Mouse (Mus musculus) heart, postnatal 10 days (tissue): ENCODE measurements around the gene Tanc2. TPM values are rescaled to one million over a fixed set of nuclear protein-coding genes. Genes with fewer than 3 reads are reported as not detected.
A peak's percentile ranks its signal among the peaks of the same experiment; 100 is the strongest.

Experiments used
- DNase-seq, 2 experiments: peaks; one replicate each; pipeline ENCODE4 v3.0.0; 2021
- intact Hi-C: fragments of 180-260 bp; cut with DNase I; formaldehyde crosslinking; loops from one replicate; pipeline ENCODE4 v1.15.1; 2025
- total RNA-seq, 2 experiments: library from RNA; stranded (reverse); gene quantifications; 2 replicates each; pipeline ENCODE4 v1.2.3; 2021

Tanc2 gene
- total RNA-seq, 2 experiments from 2014 or later, result 34.6 to 35.5 TPM

GRCm38 (mm10) chr11:105950519-105950918 lies 360.7 kb downstream of the Tanc2 start:
- no peak for DNase-seq
- intact Hi-C loops, result no loop called here

DNA sequence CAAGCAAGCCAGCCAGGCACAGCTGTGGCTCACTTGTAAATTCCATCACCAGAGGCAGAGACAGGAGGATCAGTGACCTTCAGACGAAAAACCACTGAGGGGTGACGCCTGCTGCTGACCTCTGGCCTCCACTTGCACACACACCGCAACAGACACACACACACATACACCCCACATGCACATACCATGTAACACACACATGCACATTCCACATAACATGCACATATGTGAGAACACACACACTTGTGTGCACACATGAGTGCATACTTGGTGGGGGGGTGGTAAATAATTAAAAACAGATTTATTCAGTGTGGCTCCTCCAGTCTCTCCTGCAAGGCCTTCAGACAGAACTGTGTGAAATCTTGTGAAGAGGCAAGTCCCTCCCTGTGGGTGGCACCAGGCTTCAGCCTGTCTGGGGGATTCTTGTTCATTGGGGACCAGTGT lies 361.8 kb downstream of the Tanc2 start:
- DNase-seq, result no peak
- intact Hi-C loops, result no loop called here

- intact Hi-C loops, result no loop called here
- DNase-seq, result no peak
Observed at GRCm38 (mm10) chr11:105952111-105952510, 362.3 kb downstream of the Tanc2 start.

DNA sequence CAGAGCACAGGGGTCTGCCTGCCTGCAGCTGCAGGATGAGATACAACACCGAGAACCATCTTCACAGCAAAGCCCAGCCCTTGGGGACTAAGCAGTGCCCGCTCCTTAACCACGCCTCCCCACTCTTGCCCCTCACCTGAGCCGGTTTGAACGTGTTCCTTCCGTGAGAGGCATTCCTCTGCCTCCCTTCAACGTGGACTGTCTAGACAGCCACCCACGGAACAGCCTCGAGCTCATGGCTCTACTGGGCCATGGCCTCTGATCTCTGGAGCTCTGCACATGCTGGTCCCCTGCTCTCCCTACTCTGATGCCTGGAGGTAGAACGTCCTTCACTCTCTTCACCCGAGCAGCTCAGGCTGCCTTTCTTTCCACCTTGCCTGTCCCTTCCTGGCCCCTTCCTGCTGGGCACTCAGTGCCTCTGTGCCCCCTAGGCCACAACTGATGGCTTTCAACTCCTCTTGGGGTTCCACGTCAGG lies 363.2 kb downstream of the Tanc2 start, which contains the start of gene Cyb561:
Gene Cyb561 (minus strand): TSS at position 426 of the 476 bp plus-strand sequence.
- intact Hi-C loops, result no loop called here
- DNase-seq, result no peak

DNA sequence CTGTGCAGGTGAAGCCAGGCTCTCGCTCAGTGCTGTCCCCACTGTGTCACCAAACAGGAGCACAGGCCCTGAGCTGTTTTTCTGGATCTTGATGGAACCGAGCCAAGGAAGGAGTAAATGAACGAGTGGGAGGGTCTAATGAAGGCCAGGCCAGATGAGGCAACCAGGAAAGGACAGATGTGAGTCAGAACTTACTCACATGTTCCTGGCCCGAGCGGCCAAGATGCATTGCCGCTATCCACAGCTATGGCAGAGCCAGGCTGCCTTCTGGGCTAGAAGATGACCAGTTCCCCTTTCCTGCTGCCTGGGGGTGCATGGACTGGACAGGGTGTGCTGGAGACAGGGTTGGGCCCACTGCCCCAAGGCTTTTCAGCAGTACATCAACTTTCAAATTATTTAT lies 363.6 kb downstream of the Tanc2 start:
- intact Hi-C loops, result no loop called here
- peak; percentile 60 to 65 for DNase-seq

DNA sequence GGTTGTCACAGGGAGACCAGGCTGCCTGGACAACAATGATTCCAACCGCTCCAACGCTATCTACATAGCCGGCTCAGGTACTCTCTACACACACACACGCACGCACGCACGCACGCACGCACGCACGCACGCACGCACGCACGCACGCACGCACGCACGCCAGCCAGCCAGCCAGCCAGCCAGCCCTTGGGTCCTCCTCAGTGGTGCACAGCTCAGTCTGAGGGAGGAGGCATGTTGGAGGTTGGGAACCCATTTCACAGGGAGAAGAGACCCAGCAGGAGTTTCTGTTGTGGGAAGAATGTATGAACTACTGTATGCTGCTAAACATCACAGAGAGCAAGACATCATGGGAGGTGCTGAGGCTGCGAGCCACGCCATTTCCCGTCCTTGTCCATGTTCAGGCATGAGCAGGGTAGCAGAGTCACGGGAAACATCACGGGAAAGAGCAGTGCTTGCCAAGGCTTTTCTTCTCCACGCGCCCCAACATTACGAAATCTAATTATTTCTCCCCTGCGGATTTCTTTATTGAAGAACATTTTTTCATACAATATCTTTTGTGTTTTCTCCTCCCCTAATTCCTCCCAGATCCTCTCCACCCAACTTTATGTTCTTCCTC lies 366.1 kb downstream of the Tanc2 start:
- DNase-seq, result no peak

DNA sequence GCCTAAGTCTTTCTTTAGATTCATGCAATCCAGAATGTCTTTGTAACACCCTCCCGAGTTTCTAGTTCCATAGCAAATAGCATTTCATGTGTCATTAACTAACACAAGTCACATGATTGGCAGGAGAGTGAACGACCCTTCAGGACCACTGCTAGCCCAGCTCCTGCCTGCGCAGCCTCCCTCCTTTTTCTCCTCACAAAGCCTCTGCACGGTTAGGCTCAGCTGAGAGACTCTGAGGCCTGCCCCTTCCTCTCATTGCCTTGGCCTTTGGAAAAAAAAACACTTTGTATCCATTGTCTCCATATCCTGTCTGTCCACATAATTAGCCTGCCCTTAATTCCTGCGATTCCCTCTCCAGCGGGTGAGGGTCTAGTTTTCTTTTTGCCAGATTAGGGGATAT lies 367.7 kb downstream of the Tanc2 start:
- intact Hi-C loops, result no loop called here
- no peak for DNase-seq

More for the DNA sequence above, 366.1 kb downstream of the Tanc2 start:
- intact Hi-C loops, result no loop called here

GRCm38 (mm10) chr11:105958566-105958965 lies 368.8 kb downstream of the Tanc2 start:
- no peak for DNase-seq
- intact Hi-C loops, result no loop called here

DNA sequence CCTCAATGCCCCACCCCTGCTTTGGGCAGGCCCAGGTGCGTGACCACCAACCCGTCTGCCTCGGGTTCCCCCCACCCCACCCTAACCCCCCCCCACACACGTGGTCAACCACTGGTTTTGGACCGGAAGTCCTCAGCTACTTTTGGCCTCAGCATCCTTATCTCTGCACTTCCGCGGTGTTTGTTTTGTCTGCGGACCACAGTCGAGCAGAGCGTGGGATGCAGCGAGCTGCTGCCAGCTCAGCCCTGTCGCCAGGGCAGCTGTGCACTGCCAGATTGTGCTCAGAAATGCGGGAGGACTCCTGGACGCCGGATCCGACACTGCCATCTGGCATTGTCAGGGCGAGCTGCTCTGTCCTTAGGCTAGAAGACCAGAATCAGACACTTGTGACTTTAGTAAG lies 369.6 kb downstream of the Tanc2 start:
- peak; percentile 56 to 67 for DNase-seq

DNA sequence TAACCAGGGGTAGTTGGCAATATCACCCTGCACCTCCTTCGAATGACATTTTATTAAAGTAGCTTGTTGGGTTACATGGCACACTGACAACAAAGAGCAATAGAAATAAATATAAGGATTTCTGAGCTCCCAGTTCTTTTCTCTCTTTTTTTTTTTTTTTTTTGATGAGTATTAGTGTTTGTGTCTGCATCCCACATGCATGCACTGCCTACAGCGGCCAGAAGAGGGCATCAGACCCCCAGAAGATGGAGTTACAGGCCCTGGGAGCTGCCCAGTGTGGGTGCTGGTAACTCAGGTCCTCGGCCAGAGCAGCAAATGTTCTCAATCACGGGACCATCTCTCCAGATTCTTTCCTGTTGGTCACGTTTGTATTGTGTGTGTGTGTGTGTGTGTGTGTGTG lies 374.9 kb downstream of the Tanc2 start:
- DNase-seq, result no peak
- intact Hi-C loops, result no loop called here

More for the DNA sequence above, 369.6 kb downstream of the Tanc2 start:
- intact Hi-C loops, result no loop called here

GRCm38 (mm10) chr11:105966288-105966687 lies 376.5 kb downstream of the Tanc2 start:
- no peak for DNase-seq
- intact Hi-C loops, result loop anchor here (2.0 kb wide), 1 partner anchor 21 kb away; no protein-coding TSS in a partner anchor

DNA sequence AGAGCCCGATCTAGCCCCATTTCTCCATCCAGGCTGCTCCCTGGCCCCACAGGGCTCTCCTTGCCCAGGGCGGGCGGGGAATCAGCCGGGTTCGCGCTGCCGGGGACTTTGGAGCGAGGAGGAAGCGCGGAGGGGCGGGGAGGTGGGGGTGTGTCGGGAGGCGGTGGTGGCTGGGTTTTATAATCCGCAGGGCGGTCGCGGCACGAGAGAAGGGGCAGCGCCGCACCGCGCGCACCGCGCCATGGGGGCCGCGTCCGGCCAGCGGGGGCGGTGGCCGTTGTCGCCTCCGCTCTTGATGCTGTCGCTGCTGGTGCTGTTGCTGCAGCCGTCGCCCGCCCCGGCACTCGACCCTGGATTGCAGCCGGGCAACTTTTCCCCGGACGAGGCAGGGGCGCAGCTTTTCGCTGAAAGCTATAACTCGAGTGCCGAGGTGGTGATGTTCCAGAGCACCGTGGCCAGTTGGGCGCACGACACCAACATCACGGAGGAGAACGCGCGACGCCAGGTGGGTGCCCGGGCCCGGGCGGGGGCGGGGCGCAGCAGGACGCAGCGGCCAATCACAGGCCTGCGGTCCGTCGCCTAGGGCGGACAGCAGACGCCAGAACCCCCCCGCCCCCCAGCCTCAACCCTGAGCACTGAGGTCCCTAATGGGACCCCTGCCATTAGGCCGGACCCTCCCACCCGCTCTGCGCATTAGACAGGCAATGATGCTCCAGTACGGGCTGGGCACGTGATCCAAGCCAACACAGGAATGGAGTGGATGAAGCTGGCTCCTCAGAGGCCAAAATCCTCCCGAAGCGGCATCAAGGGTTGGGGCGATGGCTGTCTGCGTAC lies 378.2 kb downstream of the Tanc2 start, which contains the start of gene Ace:
Gene Ace (plus strand): TSS at position 205 of the 834 bp plus-strand sequence.
- intact Hi-C loops, result loop anchor here (2.0 kb wide), 1 partner anchor 23 kb away; no protein-coding TSS in a partner anchor
- DNase-seq, result peak; percentile 38 to 43

DNA sequence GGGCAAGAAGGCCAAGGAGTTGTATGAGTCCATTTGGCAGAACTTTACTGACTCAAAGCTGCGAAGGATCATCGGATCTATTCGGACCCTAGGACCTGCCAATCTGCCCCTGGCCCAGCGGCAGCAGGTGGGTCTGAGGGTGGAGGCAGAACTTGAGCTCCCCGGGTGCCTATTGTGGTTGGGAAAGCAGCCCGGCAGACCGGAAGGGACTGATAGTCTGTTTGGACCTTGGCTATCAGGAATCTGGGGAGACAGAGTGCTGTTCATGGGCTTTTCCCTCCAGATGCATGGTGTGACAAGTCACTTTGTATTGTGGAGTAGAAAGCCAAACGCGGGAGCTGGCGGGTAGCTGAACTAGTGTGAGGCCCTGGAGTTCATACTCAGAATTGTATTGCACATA lies 379.2 kb downstream of the Tanc2 start:
- intact Hi-C loops, result loop anchor here (1.0 kb wide), 1 partner anchor 42 kb away; no protein-coding TSS in a partner anchor
- no peak for DNase-seq

GRCm38 (mm10) chr11:105969516-105969915 lies 379.7 kb downstream of the Tanc2 start:
- peak; percentile 66 to 79 for DNase-seq
- intact Hi-C loops, result loop anchor here (1.0 kb wide), 1 partner anchor 42 kb away; no protein-coding TSS in a partner anchor

DNA sequence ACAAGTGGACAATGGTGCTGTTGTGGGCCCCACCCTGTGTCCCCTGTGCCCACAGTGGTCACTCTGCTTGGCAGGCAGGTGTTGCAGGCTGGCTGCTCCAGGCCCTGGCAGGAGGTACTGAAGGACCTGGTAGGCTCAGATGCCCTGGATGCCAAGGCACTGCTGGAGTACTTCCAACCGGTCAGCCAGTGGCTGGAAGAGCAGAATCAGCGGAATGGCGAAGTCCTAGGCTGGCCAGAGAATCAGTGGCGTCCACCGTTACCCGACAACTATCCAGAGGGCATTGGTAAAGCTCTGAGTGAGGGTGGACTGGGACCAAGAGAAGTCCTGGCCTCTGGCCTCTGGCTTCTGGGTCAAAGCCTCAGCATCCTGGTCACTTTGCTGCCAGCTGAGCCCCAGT lies 384.8 kb downstream of the Tanc2 start:
- DNase-seq, result no peak
- intact Hi-C loops, result no loop called here

GRCm38 (mm10) chr11:105975050-105975449 lies 385.3 kb downstream of the Tanc2 start:
- intact Hi-C loops, result no loop called here
- no peak for DNase-seq

- intact Hi-C loops, result no loop called here
- no peak for DNase-seq
Observed at GRCm38 (mm10) chr11:105975636-105976035, 385.9 kb downstream of the Tanc2 start.

- DNase-seq, result no peak
- intact Hi-C loops, result no loop called here
Observed at GRCm38 (mm10) chr11:105978232-105978631, 388.4 kb downstream of the Tanc2 start.

DNA sequence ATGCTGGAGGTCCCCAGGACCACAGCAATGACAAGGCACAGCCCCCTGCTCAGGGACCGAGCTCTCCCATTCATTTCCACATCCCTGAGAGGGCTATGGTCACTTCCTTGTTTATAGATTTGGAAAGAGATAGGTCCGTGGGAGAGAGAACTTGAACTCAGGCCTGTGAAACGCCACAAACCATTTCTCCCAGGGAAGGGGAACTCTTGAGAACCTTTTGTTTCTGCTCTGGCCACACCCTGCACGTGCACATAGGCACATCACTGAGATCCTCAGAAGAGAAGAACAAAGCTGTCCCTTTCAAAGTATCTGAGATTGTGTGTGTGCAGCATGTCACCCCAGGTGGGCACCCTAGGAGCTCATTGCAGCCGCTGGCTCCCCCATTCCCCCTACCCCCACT lies 388.8 kb downstream of the Tanc2 start:
- intact Hi-C loops, result no loop called here
- DNase-seq, result no peak
